Mouse (Mus musculus): ENCODE data around the gene Slc12a3.

Gene Slc12a3

DNA sequence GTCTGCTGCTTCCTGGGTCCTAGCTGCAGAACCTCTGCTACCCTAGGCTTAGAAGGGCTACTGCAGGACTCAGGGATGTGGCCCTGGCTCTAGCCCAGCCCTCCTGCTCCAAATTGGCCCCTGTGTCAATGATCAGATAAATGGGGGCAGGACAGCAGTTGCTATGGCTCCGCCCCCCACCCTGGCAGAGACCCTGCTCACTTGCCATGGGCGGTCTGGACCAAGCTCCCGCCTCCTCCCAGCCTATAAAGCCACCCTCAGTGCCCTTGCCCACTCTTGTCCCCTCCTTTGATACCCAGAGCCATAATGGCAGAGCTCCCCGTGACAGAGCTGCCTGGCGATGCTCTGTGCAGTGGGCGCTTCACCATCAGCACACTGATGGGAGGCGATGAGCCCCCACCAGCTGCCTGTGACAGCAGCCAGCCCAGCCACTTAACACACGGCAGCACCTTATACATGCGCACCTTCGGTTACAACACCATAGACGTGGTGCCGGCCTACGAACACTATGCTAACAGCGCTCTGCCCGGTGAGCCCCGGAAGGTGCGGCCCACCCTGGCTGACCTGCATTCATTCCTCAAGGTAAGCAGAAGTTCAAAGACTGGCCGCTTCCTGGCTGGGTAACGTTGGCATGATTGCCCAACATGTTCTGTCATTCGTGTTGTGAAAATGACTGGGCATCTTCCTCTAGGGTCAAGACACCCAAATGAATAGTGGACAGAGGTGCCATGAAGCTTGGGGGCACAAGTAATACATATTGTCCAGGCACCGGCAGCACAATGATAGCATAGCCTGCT lies at the start of gene Slc12a3:
TSS of gene Slc12a3 (plus strand) at position 270 of the 797 bp plus-strand sequence.
- no peak for DNase-seq (ENCODE audit: extremely low read depth, insufficient read length, low spot score)

DNA sequence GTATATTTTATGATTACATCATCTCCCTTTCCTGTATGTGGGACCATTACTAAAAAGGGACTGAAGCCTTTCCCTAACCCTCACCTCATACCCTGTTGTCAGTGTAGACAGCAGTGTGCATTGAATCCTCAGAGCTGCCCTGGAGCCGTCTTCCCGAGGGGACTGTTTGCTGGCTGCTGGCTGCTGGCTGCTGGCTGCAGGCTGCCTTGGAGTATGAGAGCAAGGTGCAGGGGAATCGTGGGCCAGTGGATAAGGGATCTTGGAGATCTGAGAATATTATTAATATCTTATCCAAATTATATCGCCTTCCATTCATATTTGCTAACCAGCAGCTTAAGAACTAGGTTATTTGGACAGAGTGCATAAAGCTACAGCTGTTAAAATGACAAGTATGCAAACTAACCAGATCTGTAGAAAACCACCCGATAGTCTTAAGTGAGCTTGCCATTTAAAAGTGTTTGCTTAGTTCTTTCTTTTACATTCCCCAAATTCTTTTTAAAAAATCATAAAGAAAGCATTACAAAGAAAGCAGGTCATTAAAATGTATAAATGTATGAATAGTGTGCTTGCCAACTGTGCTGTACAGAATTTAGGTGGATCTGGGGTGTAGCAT lies 48.9 kb upstream of the Slc12a3 start:
- DNase-seq (ENCODE audit: extremely low read depth, insufficient read length, low spot score), result no peak

DNA sequence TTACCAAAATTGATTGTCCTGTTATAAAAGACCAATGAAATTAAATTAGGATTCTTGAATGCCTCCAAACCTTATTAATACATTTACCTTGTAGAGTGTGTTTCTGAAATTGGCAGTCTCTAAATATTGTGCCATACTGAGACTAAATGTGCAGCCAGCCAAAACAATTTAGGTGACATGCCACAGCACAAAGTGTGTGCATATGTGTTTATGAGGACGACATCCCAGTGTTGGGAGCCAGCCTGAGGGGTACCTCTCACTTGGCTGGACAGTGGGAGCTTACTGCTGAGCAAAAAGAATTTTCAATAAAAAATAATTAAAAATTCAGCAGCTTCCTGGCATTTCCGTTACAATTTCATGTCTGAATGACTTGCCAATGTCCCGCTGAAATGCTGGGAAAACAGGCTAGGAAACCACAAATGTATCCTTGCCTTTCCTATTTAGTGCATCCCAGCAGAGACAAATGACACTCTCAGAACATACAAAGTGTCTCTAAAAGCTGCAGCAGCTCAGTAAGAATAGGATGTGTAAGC lies 46.5 kb upstream of the Slc12a3 start:
- no peak for DNase-seq (ENCODE audit: extremely low read depth, insufficient read length, low spot score)

DNA sequence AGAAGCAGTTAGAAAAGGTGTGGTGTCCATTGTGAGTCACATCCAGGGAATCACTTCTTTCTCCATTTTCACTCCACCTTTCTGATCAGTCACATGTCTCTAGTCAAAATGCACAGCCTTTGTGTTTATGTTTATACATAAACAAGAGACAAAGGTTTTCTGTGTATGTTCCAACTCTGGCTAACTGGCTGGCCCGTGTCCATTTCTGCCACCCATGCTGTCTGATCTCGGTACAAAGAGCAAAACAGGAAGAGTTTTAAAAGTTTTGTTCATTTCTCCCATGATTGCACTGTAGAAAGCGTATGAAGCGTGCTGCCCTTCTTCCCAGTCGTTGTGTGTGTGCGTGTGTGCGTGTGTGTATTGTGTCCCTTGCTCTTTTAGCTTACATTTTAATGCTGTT lies 44.8 kb upstream of the Slc12a3 start:
- DNase-seq (ENCODE audit: extremely low read depth, insufficient read length, low spot score), result no peak

DNA sequence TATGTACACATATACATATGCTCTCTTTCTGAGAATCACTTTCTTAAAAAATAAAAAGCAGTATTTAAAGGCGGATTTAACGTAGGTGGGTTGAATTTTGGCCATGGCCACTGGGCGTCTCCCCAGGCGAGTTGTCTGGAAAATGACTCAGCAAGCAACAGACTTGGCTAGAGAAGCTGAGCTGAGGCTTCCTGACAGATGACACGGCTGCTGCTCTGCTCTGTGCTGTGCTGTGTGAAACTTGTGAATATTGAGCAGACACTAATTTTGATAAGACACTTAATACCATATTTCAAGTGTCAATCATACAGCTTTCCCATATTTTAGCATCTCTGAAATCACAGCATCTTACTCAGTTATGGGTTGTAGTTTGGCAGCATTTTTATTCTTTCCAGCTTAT lies 38.4 kb upstream of the Slc12a3 start:
- DNase-seq (ENCODE audit: extremely low read depth, insufficient read length, low spot score), result peak; percentile 31

DNA sequence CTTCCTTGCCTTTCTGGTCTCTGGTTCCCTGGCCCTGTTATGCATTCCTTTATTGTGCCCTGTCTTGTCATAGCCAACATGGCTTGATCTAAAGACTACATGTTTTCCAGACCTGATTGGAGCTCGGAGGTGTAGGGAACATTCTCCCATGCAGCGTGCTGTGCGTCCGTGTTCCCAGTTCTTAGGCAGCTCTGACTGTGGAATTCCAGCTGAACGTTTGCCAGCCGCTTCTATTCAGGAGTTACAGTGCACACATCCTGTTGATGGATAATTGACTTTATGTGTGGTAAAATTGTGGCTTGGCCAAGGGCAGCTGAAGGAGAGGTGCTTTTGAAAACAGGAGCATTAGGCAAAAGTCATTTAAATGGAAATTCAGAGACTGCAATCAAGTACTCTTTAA lies 36.9 kb upstream of the Slc12a3 start:
- no peak for DNase-seq (ENCODE audit: extremely low read depth, insufficient read length, low spot score)

DNA sequence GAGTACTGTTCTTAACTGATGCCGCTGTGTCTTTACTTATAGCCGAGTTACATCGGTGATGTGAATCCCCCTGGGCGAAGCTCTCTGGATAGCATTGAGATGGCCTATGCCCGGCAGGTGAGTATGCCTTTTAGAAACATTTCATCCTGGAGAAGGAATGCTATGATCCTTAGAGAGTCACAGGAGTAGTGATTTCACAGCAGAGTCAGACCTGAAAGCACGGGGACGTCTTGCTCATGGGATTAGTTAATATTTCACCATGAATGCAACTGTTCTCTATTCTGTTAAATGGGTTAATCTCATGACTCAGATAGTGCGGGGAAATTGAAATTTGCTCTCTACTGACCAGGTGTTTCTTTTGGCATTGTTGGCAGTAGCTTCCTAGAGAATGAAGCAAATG lies 36.4 kb upstream of the Slc12a3 start:
- no peak for DNase-seq (ENCODE audit: extremely low read depth, insufficient read length, low spot score)

DNA sequence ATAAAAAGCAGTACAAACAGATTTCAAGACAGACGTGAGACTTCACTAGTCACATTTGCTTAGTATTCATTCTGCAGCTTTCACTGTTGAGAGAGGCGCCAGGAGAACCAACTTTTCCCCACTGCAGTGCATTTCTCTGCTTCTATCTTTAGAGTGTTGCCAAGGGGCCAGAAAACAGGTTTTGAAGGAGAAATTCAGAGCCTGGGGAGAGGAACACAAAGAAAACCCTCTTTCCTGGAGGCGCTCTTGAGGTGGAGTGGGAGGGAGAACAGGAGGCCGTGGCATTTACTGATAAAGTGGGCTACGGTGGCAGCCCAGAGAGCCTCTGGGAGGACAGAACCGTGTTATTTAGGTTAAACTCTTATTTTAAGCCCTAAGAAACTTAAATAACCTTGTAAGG lies 33.3 kb upstream of the Slc12a3 start:
- no peak for DNase-seq (ENCODE audit: extremely low read depth, insufficient read length, low spot score)

DNA sequence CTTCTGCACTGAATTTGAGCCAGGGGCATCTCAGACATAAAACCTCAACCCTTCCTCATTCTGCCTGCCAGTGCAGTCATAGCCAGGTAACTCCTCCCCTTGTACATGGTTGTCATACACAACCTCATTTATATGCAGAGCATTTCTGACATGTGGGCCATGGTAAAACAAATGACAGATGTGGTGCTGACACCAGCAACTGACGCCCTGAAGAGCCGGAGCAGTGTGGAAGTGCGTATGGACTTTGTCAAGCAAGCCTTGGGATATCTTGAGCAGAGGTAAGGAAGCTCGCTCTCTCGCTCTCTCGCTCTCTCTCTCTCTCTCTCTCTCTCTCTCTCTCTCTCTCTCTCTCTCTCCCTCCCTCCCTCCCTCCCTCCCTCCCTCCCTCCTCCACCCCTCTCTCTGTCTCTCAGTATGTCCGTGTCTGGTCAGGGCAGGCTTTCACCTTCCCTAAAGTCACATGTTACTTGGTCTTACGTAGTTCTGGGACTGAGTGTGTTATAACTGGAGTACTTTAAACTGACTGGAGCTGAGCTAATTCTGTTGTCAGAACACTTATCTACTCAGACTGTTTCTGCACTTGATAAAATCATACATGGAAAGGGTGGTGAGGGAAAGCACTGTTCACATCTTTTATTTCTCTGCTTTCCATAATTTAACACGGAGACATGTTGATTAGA lies 32.5 kb upstream of the Slc12a3 start:
- no peak for DNase-seq (ENCODE audit: extremely low read depth, insufficient read length, low spot score)

DNA sequence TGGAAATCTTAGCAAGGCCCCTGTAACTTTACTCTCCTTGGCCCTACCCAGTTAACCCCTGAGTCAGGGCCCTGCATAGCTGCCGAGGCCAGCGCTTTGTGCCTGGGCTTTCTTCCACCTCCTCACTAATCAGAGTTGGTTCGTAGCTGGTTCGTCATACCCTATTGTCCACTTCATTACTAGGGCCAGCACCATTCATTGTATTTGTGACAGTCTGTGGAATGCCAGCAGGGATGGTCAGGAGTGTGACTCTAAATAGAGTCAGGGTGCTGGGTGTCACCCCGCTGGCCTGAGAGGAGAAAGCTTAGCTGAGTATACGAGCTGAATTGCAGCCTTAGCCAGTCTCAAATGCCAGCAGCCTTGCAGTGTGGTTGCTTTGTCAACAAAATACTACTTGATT lies 31.9 kb upstream of the Slc12a3 start:
- DNase-seq (ENCODE audit: extremely low read depth, insufficient read length, low spot score), result no peak

DNA sequence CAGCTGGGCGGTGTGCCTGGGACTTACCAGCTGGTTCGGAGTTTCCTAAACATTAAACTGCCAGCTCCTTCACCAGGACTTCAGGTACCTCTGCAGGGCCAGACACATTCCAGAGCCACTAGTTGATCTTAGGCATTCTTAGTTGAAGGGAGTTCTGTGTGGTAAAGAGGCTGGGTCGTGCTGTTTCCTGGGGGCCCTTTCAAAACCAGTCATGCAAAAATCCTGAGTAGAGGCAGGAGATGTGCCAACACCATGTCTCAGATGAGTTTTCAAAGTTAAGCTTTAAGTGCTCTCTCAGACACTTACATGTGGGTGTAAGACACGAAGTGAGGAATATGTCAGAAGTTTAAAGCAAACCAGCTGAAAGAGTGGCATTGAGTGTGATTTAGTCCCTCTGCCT lies 28.2 kb upstream of the Slc12a3 start:
- no peak for DNase-seq (ENCODE audit: extremely low read depth, insufficient read length, low spot score)

DNA sequence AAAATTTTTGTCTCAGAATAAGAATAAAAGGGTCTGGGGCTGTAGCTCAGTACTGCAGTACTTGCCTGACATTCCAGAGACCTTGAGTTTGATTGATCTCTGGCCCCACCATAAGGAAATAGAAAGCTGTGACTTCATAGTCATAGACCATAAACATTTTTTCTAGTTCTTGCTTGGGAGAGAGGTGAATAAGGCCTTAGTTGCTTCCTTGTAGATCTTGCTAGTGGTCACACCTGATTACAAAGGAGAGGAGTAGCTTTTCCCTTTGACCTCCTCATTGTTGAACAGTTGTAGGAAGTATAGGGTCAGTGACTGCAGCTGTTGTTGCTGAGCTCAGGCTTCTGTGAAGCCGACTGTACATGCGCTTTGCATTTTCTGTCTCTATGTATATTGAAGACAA lies 24.6 kb upstream of the Slc12a3 start:
- no peak for DNase-seq (ENCODE audit: extremely low read depth, insufficient read length, low spot score)

DNA sequence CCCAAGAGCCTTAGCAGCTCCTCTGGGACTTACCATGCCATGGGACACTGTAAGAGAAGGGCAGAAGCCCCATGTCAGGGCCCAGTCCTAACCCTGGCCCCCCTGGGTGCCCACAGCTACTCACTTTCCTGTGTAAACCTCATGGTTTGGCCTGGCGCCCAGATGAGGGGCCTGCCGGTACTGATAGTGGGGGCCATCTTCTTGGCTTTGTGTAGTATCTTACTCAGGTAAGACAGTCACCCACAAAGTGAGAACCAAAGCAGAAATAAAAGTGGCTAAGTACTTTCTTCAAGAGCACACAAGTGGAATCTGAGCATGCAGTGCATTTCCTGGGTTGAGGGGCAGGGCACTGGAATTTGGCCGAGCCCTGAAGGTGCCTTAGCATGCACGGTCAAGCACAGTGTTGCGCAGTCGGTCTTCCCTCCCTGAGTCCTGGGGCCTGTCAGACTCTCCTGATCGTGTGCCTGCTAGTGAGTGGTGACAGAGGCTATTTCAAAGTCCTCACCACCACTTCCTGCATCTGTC lies 21.9 kb upstream of the Slc12a3 start:
- no peak for DNase-seq (ENCODE audit: extremely low read depth, insufficient read length, low spot score)

DNA sequence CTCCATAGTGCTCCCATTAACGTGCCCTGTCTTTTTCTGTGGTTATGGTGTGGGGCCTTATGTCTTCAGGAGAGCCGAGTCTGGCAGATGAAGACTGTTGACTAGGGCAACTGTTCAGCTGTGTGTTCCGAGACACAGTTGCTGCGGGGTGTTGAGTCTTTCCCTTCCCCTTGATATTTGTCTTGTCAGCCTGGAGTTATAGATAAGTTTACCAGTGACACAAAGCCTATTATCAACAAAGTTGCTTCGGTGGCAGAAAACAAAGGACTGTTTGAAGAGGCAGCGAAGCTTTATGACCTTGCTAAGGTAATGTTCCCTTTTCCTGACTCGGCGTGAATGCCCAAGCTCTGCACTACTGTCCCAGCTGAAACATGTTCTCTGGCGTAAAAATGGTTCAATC lies 21.3 kb upstream of the Slc12a3 start:
- DNase-seq (ENCODE audit: extremely low read depth, insufficient read length, low spot score), result no peak

DNA sequence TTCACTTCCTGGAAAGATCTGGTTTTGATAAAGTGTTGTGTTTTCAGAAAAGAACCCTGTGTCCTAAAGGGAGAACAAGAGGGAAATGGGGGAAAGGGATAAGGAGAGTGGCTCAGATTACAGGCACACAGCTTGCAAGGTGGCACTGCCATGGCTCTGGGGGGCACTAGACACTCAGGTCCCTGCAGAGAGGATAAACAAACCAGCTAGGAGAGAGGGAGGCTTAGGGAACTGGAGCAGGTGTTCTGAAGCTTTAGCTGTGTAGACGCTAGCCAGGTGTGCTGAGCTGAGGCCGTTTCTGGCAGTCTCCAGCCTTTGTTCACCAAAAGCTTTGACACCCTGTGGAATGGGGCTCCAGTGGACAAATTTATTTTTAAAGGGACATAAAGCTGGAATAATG lies 14.9 kb upstream of the Slc12a3 start:
- no peak for DNase-seq (ENCODE audit: extremely low read depth, insufficient read length, low spot score)

DNA sequence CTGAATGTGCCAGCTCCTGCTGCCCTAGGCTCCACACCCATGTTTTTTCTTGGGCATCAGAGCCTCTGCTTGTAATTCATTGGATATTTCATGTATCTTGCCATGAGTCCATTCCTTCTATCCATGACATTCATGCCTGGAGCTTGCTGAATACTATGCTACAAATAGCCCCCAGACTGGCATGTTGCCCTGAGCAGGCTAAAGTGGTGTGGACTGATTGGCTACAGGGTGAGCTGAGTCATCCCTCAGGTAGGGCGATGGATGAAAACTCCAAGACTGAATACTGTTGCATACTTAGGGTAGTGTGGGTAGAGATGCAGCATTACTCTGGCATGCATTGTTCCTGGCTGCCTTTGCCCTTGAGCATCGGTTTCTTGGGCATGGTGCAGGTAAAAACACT lies 11.8 kb upstream of the Slc12a3 start:
- no peak for DNase-seq (ENCODE audit: extremely low read depth, insufficient read length, low spot score)

DNA sequence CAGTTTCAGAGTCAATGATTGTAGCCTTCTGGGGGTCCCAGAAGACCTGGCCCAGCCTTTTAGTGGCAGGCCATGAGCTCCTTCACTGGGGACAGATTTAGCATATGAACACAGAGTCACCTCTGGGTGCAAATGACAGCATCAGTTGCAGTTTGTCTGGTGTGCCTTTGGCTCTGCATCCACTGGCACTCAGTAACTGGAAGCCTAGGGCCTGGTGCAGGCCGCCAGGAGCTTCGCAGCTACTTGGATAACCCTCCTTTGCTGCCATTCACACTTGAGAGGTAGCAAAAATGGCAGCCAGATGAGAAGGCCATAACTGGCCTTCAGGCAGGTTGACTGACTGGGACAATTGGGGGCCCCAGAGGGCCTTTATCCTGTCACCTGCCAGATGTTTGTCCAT lies 11.3 kb upstream of the Slc12a3 start:
- DNase-seq (ENCODE audit: extremely low read depth, insufficient read length, low spot score), result no peak

DNA sequence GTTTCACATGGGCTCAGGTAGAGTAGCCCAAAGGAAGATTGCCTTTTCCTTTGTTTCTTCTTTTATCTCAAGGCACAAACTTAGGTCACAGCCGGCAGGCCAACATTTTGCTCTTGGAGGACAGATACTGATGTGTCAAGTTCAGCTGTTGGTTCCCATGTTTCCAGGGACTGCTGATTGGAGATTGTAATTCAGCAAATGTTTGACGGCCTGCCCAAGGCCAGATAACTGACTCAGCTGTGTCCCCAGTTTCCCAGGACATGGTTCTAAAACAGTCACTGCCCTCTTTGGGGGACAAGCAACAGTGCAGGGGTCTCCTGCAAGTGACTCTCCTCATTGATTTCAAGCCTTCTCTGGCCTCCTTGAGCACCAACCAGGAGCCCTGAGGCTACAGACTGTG lies 9.0 kb upstream of the Slc12a3 start:
- no peak for DNase-seq (ENCODE audit: extremely low read depth, insufficient read length, low spot score)

DNA sequence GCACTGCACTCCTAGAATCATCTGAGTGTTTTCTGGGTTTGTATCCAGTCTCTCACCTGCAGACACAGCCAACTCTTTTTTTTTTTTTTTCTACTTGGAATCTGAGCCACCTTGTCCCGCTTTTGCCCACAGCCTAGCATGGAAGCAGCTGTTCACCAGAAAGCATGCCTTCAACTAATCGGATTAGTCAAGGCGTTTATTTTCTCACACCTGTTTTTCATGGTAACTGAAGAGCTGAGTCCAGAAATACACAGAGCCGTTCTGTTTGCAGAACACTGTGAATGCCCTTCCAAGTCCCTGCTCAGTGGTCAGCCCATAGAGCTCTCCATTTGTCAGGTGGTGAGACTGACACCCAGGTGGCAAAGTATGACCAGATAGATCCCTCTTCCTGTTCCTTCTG lies 6.9 kb upstream of the Slc12a3 start:
- no peak for DNase-seq (ENCODE audit: extremely low read depth, insufficient read length, low spot score)

DNA sequence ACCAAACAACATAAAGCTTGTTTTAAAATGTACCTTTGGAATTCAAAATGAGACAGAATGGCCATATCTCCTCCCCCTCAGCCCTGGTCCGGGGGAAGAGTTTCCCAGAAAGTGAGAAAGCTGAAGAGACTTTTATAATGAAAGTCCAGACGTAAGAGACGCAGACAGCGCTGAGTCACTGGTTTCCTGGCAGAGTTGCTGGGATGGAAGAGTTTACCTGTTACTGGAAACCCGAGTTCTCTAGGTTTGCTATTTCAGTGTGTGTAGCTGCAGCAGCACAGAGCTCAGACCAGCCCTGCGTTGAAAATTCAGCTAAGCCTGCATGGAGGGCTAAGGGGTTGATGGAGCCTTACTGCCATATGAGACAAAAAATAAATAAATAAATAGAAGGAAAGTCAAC lies 6.0 kb upstream of the Slc12a3 start:
- no peak for DNase-seq (ENCODE audit: extremely low read depth, insufficient read length, low spot score)

DNA sequence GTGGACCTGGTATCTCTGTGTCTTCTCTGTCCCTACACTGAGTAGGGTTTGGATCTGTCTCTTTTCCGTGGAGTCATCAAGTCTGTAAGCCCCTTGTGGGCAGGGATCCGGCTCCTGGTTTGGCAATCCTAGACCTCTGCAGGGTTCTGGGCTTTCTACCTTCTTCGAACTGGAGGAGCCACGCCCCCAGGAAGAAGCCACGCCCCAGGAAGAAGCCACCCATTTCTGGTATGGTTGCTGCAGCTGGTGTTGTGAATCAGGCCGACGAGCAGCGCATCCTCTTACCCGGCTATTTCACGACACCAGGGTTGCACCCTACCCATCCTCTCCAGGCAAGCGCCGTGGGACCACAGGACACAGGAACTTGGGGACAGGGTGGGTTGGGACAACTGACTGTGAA lies 4.9 kb upstream of the Slc12a3 start:
- DNase-seq (ENCODE audit: extremely low read depth, insufficient read length, low spot score), result no peak

DNA sequence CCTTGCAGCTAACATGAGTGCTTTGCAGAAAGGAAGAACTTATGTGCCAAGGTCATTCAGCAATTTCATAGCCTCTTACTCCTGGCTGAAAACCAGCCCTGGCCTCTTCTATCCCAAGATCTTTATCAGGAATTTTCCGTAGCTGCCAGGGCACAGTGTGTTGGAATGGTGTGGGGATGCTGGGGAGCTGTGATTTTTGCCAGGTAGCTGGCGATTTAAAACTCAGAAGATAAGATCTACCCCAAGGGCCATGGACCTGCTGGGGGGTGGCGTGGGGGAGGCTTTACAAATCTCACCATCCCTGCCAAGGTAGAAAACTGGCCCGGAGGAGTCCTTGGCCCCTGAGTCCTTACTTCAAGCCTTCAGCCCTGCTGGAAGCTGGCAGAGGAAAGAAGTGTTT lies 3.0 kb upstream of the Slc12a3 start:
- DNase-seq (ENCODE audit: extremely low read depth, insufficient read length, low spot score), result no peak

All from 3134 (cell line).